Mouse (Mus musculus): Measurements from ENCODE around the gene Mzf1.

Mzf1 gene

DNA sequence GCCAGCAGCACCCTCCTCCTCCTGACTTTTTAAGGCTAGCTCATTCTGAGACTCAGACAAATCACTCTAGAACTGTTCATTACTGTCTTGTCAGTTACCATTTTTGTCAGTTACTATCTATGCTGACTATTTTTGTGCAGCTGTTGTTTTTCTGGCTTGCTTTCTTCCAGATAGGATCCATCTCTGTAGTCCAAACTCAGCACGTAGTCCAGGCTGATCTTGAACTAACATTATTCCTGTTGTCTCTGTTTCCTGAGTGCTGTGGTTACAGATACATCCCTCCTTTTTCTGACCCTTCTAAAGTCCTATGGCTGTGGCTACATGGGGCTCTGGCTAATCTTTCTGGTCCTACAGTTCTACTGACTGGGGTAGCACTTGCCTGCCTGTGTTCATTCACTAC is 15.4 kb downstream of the Mzf1 start:
- ChIA-PET POLR2A (interaction anchor here (0.8 to 21.4 kb wide), 41 partner anchors 8 to 136 kb away, joined by 3 to 694 read pairs (median 5); partner anchors contain the start of genes Zbtb45 (in 3 of the 4), Rnf225 (in 2 of the 4), Rps5 (in 2 of the 4) and Slc27a5 (in 2 of the 4)), CTCF (interaction anchor here in 1 of 4 experiments (0.7 to 0.9 kb wide), 2 partner anchors 29 to 32 kb away, joined by 3 to 4 read pairs; partner anchors contain the start of gene Zbtb45)

- CTCF ChIA-PET = interaction anchor here in 1 of 4 experiments (0.9 kb wide), 1 partner anchor 29 kb away, joined by 3 read pairs; the partner anchor contains the start of gene Zbtb45
Measured at GRCm38 (mm10) chr7:13038621-13039169, 15.9 kb downstream of the Mzf1 start.

GRCm38 (mm10) chr7:13037901-13038555 is 16.5 kb downstream of the Mzf1 start, which contains the start of gene Ube2m:
Gene Ube2m, minus strand, starts transcription at chr7:13038275.
- ChIA-PET CTCF (interaction anchor here in 3 of 4 experiments (0.7 to 1.7 kb wide), 3 partner anchors 28 kb away, joined by 3 to 7 read pairs (median 4); partner anchors contain the start of gene Zbtb45 (in 3 of the 3)), POLR2A (interaction anchor here (0.6 to 21.4 kb wide), 46 partner anchors 9 to 135 kb away, joined by 3 to 694 read pairs (median 5); partner anchors contain the start of genes Zbtb45 (in 4 of the 4), Mzf1 (in 2 of the 4), Rnf225 (in 2 of the 4) and Rps5 (in 2 of the 4))

More at GRCm38 (mm10) chr7:13038621-13039169, 15.9 kb downstream of the Mzf1 start:
- POLR2A ChIA-PET = interaction anchor here (0.7 to 21.4 kb wide), 48 partner anchors 9 to 135 kb away, joined by 3 to 694 read pairs (median 5); partner anchors contain the start of genes Zbtb45 (in 3 of the 4), Zfp446 (in 3 of the 4), Mzf1 (in 2 of the 4) and Rnf225 (in 2 of the 4)

GRCm38 (mm10) chr7:13037366-13037765 is 17.2 kb downstream of the Mzf1 start:
- POLR2A ChIA-PET = interaction anchor here (0.6 to 21.4 kb wide), 37 partner anchors 9 to 134 kb away, joined by 3 to 694 read pairs (median 7); partner anchors contain the start of genes Zbtb45 (in 4 of the 4), Rnf225 (in 2 of the 4), Rps5 (in 2 of the 4) and Zfp446 (in 2 of the 4)
- CTCF ChIA-PET = interaction anchor here in 2 of 4 experiments (0.7 to 1.7 kb wide), 2 partner anchors 27 kb away, joined by 4 to 7 read pairs; partner anchors contain the start of gene Zbtb45 (in 2 of the 2)

GRCm38 (mm10) chr7:13036806-13037205 is 17.8 kb downstream of the Mzf1 start:
- ChIA-PET POLR2A (interaction anchor here (0.9 to 21.4 kb wide), 25 partner anchors 8 to 127 kb away, joined by 3 to 694 read pairs (median 10); partner anchors contain the start of genes Zbtb45 (in 3 of the 4), Rps5 (in 2 of the 4), Zfp446 (in 2 of the 4) and Mzf1 (in 1 of the 4)), CTCF (interaction anchor here in 1 of 4 experiments (1.7 kb wide), 1 partner anchor 27 kb away, joined by 7 read pairs; the partner anchor contains the start of gene Zbtb45)

DNA sequence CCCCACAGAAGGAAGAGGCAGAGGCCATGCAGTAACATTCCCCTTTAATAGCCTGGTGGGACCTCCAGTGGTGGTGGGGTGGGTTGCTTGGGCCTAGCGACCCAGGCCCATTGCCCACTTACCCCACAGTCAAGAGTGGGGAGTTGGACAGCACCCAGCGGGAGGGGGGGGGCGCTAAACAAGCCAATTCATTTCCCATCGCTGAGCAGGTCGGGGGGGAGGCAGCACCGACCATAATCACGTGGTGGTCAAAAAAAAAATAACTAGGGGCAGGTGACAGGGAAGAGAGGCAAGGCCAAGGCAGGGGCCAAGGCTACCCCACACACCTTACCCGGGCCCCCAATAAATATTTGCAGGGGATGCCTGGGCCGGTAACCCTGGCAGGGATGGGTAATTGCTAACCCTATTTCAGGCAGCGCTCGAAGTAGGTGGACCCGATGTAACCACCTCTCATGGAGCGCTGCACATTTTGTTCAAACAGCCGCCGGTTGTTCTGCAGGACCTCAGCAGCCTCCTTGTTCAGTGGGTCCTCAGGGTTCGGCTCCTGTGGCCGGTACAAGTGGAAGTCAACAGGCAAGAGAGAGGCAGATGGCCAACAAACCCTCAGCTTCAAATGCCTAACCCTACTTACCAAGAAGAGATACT is 19.2 kb downstream of the Mzf1 start:
- POLR2A ChIA-PET = interaction anchor here in 3 of 4 experiments (1.0 to 21.4 kb wide), 30 partner anchors 7 to 155 kb away, joined by 3 to 694 read pairs (median 10); partner anchors contain the start of genes Rps5 (in 3 of the 3), Zbtb45 (in 3 of the 3), Zfp446 (in 3 of the 3) and Mzf1 (in 2 of the 3)
- CTCF ChIA-PET = no interaction called here

DNA sequence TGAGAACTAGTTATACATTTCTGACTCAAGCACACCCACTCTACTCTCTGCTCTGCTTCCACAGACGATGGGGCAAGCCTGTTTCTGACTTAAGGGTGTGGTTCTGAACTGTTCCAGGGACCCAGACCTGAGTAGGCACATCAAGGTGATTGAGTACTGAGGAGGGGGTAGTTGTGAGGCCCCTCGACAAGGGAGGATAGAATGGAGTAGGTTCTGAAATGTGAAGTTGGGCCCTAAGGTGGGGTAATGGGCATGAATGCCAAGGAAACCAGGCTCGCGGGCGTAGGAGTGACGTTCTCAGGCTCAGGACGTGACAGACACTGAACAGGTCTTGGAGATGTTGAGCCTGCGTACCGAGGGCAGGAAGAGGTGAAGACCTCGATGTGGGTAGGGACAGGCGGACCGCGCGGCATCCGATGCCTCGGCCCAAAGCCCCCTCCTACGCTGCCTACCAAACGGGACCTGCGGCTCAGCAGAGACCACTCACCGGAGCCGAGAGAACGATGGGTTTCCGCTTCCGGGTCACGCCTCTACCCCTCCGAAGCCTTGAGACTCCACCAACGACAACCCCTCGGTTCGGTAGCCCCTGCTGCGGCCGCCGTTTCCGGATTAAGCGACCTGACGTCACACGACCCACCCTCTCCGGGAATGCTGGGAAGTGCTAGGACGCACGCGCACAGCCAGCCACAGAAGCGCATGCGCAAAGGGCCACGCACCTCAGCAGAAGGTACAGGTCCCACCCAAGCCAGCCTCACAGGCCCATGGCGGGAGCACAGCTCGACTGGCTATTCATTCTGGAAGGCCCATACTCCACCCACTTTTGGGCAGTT is 20.2 kb downstream of the Mzf1 start, which contains the start of gene Chmp2a:
Chmp2a (minus strand) TSS at position 660 of the 830 bp plus-strand sequence.
- ChIA-PET POLR2A (interaction anchor here in 3 of 4 experiments (0.9 to 21.4 kb wide), 33 partner anchors 7 to 154 kb away, joined by 3 to 694 read pairs (median 7); partner anchors contain the start of genes Rps5 (in 3 of the 3), Zbtb45 (in 3 of the 3), Zfp446 (in 3 of the 3) and Mzf1 (in 2 of the 3)), CTCF (interaction anchor here in 1 of 4 experiments (1.4 kb wide), 1 partner anchor 24 kb away, joined by 3 read pairs; the partner anchor contains the start of gene Zbtb45)

DNA sequence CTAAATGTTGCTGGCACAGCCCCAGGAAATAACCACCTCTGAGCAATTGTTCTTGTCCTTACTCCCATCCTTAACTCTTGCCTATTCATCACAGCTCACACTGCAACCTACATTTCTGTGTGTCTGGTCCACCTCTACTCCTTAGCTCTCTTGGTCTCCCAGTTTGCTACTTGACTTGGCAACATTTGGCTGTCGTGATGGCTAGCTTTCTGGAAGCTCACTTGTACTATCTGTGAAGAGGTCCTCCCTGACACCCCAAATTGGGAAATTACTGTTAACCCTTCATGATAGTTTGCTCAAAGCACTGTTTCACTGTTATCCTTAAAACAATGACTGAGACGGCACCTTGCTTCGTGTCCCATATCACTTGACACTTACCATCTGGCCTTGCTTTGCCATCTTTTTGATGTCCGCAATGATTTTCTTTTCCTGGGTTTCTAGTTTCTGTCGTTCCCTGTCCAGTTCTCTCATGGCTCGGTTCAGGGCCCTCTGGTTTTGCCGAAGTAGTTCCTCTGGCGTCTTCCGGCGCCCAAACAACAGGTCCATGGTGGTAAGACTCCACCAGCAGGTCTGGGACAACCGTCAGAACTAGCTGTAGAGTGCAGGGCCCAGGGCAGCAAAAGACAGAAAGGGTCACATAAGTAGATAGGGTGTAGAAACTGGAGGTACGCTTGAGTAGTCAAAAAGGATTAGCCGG is 21.0 kb downstream of the Mzf1 start:
- CTCF ChIA-PET = interaction anchor here in 2 of 4 experiments (1.4 kb wide), 2 partner anchors 23 to 24 kb away, joined by 3 read pairs; partner anchors contain the start of gene Zbtb45 (in 2 of the 2)
- POLR2A ChIA-PET = interaction anchor here (0.7 to 21.4 kb wide), 22 partner anchors 9 to 107 kb away, joined by 3 to 694 read pairs (median 8); partner anchors contain the start of genes Zfp446 (in 3 of the 4), Rnf225 (in 2 of the 4), Zbtb45 (in 2 of the 4) and Mzf1 (in 1 of the 4)

DNA sequence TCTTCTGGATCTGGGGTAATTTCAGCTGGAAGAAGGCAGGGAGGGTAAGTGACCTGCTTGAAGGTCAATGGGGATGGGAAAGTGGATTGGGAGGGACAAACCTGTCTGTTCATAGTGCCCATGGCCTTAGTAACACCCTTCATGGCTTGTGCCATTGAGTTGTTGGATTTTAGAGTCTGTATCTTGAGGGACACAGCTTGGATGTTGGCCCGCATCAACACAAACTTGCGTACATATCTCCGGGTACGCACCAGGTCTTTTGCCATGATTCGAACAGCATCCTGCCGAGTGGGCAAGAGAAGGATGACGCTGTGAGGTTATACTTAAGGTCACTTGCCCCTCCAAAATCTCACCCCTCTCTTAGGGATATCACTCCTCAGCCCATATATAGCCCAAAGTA is 22.0 kb downstream of the Mzf1 start:
- ChIA-PET POLR2A (interaction anchor here (0.6 to 21.4 kb wide), 26 partner anchors 8 to 111 kb away, joined by 3 to 694 read pairs (median 5); partner anchors contain the start of genes Zfp446 (in 3 of the 4), Rps5 (in 2 of the 4), Zbtb45 (in 2 of the 4) and Rnf225 (in 1 of the 4)), CTCF (interaction anchor here in 1 of 4 experiments (1.4 kb wide), 1 partner anchor 23 kb away, joined by 3 read pairs; the partner anchor contains the start of gene Zbtb45)

DNA sequence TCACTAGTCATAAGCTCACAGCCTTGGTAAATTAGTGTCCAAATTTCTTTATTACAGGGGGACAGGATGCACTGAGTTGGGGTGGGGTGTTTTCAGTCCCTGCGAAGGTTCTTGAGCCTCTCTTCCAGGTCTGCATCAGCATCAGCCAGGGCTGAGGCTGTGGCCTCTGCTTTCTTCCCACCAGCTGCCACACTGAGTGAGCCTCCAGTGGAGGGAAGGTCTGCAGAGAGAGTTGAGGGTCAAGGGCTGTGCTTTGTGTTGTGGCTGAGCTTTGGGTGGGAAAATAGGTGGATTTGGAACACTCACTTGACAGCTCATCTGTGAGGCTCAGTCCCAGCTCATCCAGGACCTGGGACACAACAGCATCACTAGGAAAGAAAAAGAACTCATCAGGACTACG is 22.6 kb downstream of the Mzf1 start:
- CTCF ChIA-PET = no interaction called here
- POLR2A ChIA-PET = interaction anchor here (0.6 to 21.4 kb wide), 27 partner anchors 9 to 110 kb away, joined by 3 to 694 read pairs (median 4); partner anchors contain the start of genes Rps5 (in 3 of the 4), Zbtb45 (in 3 of the 4), Zfp446 (in 3 of the 4) and Rnf225 (in 1 of the 4)

GRCm38 (mm10) chr7:13031069-13031468 is 23.5 kb downstream of the Mzf1 start:
- POLR2A ChIA-PET = interaction anchor here (0.8 to 21.4 kb wide), 19 partner anchors 8 to 127 kb away, joined by 3 to 694 read pairs (median 17); partner anchors contain the start of genes Zbtb45 (in 4 of the 4), Rps5 (in 2 of the 4), Chmp2a (in 1 of the 4) and Rnf225 (in 1 of the 4)
- CTCF ChIA-PET = interaction anchor here in 1 of 4 experiments (1.2 to 2.0 kb wide), 4 partner anchors 17 to 25 kb away, joined by 5 to 8 read pairs (median 5); partner anchors contain the start of gene Zbtb45

GRCm38 (mm10) chr7:13028986-13029385 is 25.6 kb downstream of the Mzf1 start:
- POLR2A ChIA-PET = interaction anchor here in 3 of 4 experiments (0.5 to 21.4 kb wide), 28 partner anchors 8 to 195 kb away, joined by 3 to 694 read pairs (median 5); partner anchors contain the start of genes Ube2m (in 3 of the 3), Zbtb45 (in 3 of the 3), Zfp446 (in 3 of the 3) and Rnf225 (in 2 of the 3)
- CTCF ChIA-PET = interaction anchor here in 1 of 4 experiments (1.0 kb wide), 1 partner anchor 18 kb away, joined by 3 read pairs; no protein-coding TSS in a partner anchor

- POLR2A ChIA-PET = interaction anchor here (0.6 to 21.4 kb wide), 29 partner anchors 9 to 122 kb away, joined by 3 to 694 read pairs (median 7); partner anchors contain the start of genes Chmp2a (in 3 of the 4), Zbtb45 (in 3 of the 4), Mzf1 (in 2 of the 4) and Rnf225 (in 2 of the 4)
- CTCF ChIA-PET = interaction anchor here in 1 of 4 experiments (2.7 kb wide), 1 partner anchor 15 kb away, joined by 8 read pairs; the partner anchor contains the start of gene Zbtb45
Measured at GRCm38 (mm10) chr7:13025511-13026112, 29.0 kb downstream of the Mzf1 start.

- ChIA-PET POLR2A (interaction anchor here in 3 of 4 experiments (0.9 to 21.4 kb wide), 20 partner anchors 8 to 103 kb away, joined by 3 to 694 read pairs (median 8); partner anchors contain the start of genes Chmp2a (in 3 of the 3), Zbtb45 (in 3 of the 3), Rnf225 (in 2 of the 3) and Ube2m (in 2 of the 3)), CTCF (no interaction called here)
Measured at GRCm38 (mm10) chr7:13024805-13025204, 29.8 kb downstream of the Mzf1 start.
